Mouse (Mus musculus) kidney, adult 2 months (tissue): ENCODE data around the gene Ubqln4.

ENCODE experiments used
- CTCF ChIP-seq: fragments of 200-500 bp; conservative IDR thresholded peaks from 2 replicates; pipeline ENCODE4 v1.5.1; 2011; ENCODE audit warnings: low read depth, mild to moderate bottlenecking, control low read depth, low read length, moderate library complexity, mixed read lengths; ENCODE audit not compliant: insufficient read depth, insufficient read length
- POLR2A ChIP-seq: fragments of 200-500 bp; IDR thresholded peaks from one replicate; pipeline ENCODE4 v1.6.1; 2011; ENCODE audit warnings: low read depth, low read length, control low read depth

GRCm38 (mm10) chr3:88592942-88593576 lies 39.5 kb downstream of the Ubqln4 start:
- TF ChIP-seq CTCF (no peak), POLR2A (no peak)
